Mouse (Mus musculus) liver, embryonic 14.5 days (tissue): Measurements from ENCODE around the gene Zfp629. TPM values are rescaled to one million over a fixed set of nuclear protein-coding genes. Genes with fewer than 3 reads are reported as not detected.

Experiments used
- ATAC-seq: fragments of 200-750 bp; cut with Nextera tagmentation; 2 replicates; pipeline ENCODE4 v1.8.0; 2017; ENCODE audit warnings: moderate number of reproducible peaks, mild to moderate bottlenecking, moderate library complexity; ENCODE audit not compliant: insufficient read depth
- DNase-seq, 3 experiments: peaks; one replicate each; pipeline ENCODE4 v3.0.0-alpha.2; 2012 to 2013; ENCODE audit warnings: low read depth in 3 of 3, low spot score in 3 of 3
- H3K27ac ChIP-seq: fragments of 300-500 bp; sonication (generic); 2 replicates; pipeline ENCODE4 v1.5.1; 2014; ENCODE audit warnings: moderate library complexity, mild to moderate bottlenecking, control low read depth, inconsistent platforms
- H3K27me3 ChIP-seq: fragments of 300-500 bp; sonication (generic); 2 replicates; pipeline ENCODE4 v1.6.1; 2014; ENCODE audit warnings: mild to moderate bottlenecking, low read length, moderate library complexity; ENCODE audit not compliant: control insufficient read depth, insufficient read depth
- H3K36me3 ChIP-seq: fragments of 300-500 bp; sonication (generic); replicated peaks from 2 replicates; pipeline ENCODE4 v1.6.1; 2014; ENCODE audit warnings: low read depth; ENCODE audit not compliant: control insufficient read depth, insufficient read depth
- H3K4me1 ChIP-seq, 2 experiments: fragments of 200-500 bp in 1 of 2; fragments of 300-500 bp in 1 of 2; sonication (generic) in 1 of 2; replicated peaks; 2 replicates each; pipeline ENCODE4 v1.6.1; 2012 to 2014; ENCODE audit warnings: antibody characterized with exemption in 1 of 2, inconsistent platforms in 1 of 2, low read length in 1 of 2; ENCODE audit not compliant: control insufficient read depth in 2 of 2, insufficient read depth in 2 of 2
- H3K4me2 ChIP-seq: fragments of 300-500 bp; sonication (generic); 2 replicates; pipeline ENCODE4 v1.6.1; 2014; ENCODE audit warnings: low read depth, mild to moderate bottlenecking, control low read depth, moderate library complexity
- H3K4me3 ChIP-seq, 2 experiments: fragments of 200-500 bp in 1 of 2; fragments of 300-500 bp in 1 of 2; sonication (generic) in 1 of 2; 2 replicates each; pipeline ENCODE4 v1.5.1; 2012 to 2014; ENCODE audit warnings: low read depth in 2 of 2, low read length in 2 of 2, mild to moderate bottlenecking in 2 of 2, control low read depth in 1 of 2, inconsistent platforms in 1 of 2, moderate library complexity in 1 of 2; ENCODE audit not compliant: insufficient read depth in 1 of 2
- H3K9ac ChIP-seq: fragments of 300-500 bp; sonication (generic); replicated peaks from 2 replicates; pipeline ENCODE4 v1.6.1; 2014; ENCODE audit warnings: mild to moderate bottlenecking, control low read depth, moderate library complexity
- H3K9me3 ChIP-seq: fragments of 300-500 bp; sonication (generic); 2 replicates; pipeline ENCODE4 v1.6.1; 2016; ENCODE audit warnings: low read length, mixed read lengths; ENCODE audit not compliant: control insufficient read depth
- CTCF ChIP-seq: IDR thresholded peaks from 2 replicates; pipeline ENCODE4 v1.5.1; 2016; ENCODE audit warnings: antibody characterized with exemption, low read depth, control low read depth
- EP300 ChIP-seq: IDR thresholded peaks from 2 replicates; pipeline ENCODE4 v1.6.1; 2016; ENCODE audit warnings: antibody characterized with exemption, low read depth
- WGBS: fragments of 180-500 bp; shearing (Covaris S2); extraction: QIAGEN DNeasy Blood & Tissue Kit; methylation state at CpG from one replicate; pipeline ENCODE4 v1.1.7; 2014; ENCODE audit not compliant: insufficient replicate concordance; 5-methylcytosine and 5-hydroxymethylcytosine counted together
- polyA plus RNA-seq, 2 experiments: library from polyadenylated mRNA; depleted of rRNA in 1 of 2; stranded (reverse) in 1 of 2; unstranded in 1 of 2; fragments of >200 nt; fragmentation: Nextera tagmentation in 1 of 2; extraction: Ambion mirVana in 1 of 2; gene quantifications; 2 replicates each; pipeline versions ENCODE4 v1.2.1 to v1.2.3; 2012 to 2014

The Zfp629 gene
- polyA plus RNA-seq, 2 experiments = 1.4 to 1.9 TPM

GRCm38 (mm10) chr7:127611011-127611410 is 4.6 kb downstream of the Zfp629 start:
- peaks cover 0 to 4% of the 10 kb centered on the region in 2 experiments; a peak in 1 of 4 replicates for H3K4me1 ChIP-seq
- H3K4me2 ChIP-seq = no peak overlapping the region
- TF ChIP-seq EP300 (no peak), CTCF (no peak)
- H3K27ac ChIP-seq = no peak overlapping the region
- H3K9ac ChIP-seq = no peak overlapping the region
- H3K27me3 ChIP-seq = no peaks in the 10 kb centered on the region
- H3K36me3 ChIP-seq = no peaks in the 10 kb centered on the region; the same call in 1 of the 2 replicates
- DNase-seq (no peak), ATAC-seq (no peak)
- no peaks in the 10 kb centered on the region for H3K9me3 ChIP-seq
- WGBS = 92% methylated on average over 29 of the region's 29 CpGs
- H3K4me3 ChIP-seq = no peak overlapping the region

DNA sequence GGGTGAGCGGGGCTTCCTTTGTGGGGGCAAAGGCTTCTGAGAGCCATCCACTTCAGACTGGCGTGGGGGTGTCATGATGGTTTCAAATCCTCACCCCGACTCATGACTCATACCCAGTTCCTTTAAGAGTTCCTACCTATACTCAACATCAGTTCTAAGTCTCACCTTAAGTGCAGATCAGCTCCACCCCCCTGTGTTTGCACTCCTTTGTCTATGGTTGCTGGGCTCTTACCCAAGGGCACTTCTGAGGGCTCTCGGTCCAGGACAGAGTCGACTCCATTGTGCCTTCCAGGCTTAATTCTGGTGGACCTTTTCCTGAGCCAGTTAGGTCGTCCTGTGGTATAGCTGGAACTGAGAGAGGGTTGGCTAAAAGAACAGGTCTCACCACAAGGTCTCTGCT is 8.4 kb downstream of the Zfp629 start:
- DNase-seq (no peak), ATAC-seq (no peak)
- Histone ChIP-seq H3K4me1 (no peaks in the 10 kb centered on the region), H3K27ac (no peak overlapping the region), H3K4me3 (no peak overlapping the region), H3K9ac (no peak overlapping the region), H3K36me3 (peaks cover 11% of the 10 kb centered on the region), H3K9me3 (no peaks in the 10 kb centered on the region), H3K4me2 (no peak overlapping the region), H3K27me3 (no peaks in the 10 kb centered on the region)
- TF ChIP-seq CTCF (no peak), EP300 (no peak)
- 63% methylated on average over 6 of the region's 6 CpGs for WGBS

GRCm38 (mm10) chr7:127604256-127604655 is 11.3 kb downstream of the Zfp629 start:
- H3K4me1 ChIP-seq = no peaks in the 10 kb centered on the region
- H3K27ac ChIP-seq = no peak overlapping the region
- DNase-seq = no peak
- peak; percentile 22; the same call in 1 of the 2 replicates for ATAC-seq
- H3K27me3 ChIP-seq = no peaks in the 10 kb centered on the region
- H3K4me2 ChIP-seq = no peak overlapping the region
- WGBS = 78% methylated on average over 10 of the region's 10 CpGs
- H3K9ac ChIP-seq = no peak overlapping the region
- TF ChIP-seq EP300 (no peak), CTCF (no peak)
- H3K9me3 ChIP-seq = no peaks in the 10 kb centered on the region
- peaks cover 22% of the 10 kb centered on the region for H3K36me3 ChIP-seq
- H3K4me3 ChIP-seq = no peak overlapping the region

- Histone ChIP-seq H3K36me3 (peaks cover 33% of the 10 kb centered on the region), H3K4me2 (no peak overlapping the region), H3K4me1 (no peaks in the 10 kb centered on the region), H3K9me3 (no peaks in the 10 kb centered on the region), H3K4me3 (no peak overlapping the region), H3K9ac (no peak overlapping the region), H3K27me3 (no peaks in the 10 kb centered on the region), H3K27ac (no peak overlapping the region)
- no peak for ATAC-seq
- WGBS = 83% methylated on average over 2 of the region's 2 CpGs
- no peak for DNase-seq
- no peak for TF ChIP-seq EP300
- no peak for TF ChIP-seq CTCF
Measured at GRCm38 (mm10) chr7:127602903-127603302, 12.7 kb downstream of the Zfp629 start.

DNA sequence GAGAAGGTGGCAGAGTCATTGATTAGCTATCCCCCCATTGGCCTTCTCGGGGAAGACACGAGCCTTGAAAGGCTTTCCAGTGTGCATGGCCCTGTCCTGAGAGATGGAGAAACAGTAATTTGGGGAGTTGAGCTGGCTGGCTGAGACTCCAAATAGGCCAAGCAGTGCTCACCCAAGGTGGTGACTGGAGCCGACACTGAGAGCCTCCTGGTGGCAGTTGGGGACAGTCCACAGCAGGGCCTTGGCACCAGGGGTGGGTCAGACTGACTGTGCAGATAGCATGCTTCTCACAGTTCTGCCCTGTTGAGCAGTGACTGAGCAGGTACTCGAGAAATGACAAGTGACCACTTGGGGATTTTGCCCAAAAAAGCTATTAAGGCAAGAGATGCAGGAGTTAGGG is 13.9 kb downstream of the Zfp629 start:
- Histone ChIP-seq H3K4me1 (no peaks in the 10 kb centered on the region), H3K4me2 (no peak overlapping the region), H3K9ac (no peak overlapping the region), H3K4me3 (no peak overlapping the region), H3K36me3 (peaks cover 44% of the 10 kb centered on the region), H3K27ac (no peak overlapping the region), H3K27me3 (no peaks in the 10 kb centered on the region), H3K9me3 (no peaks in the 10 kb centered on the region)
- 80% methylated on average over 4 of the region's 4 CpGs for WGBS
- DNase-seq (no peak), ATAC-seq (no peak)
- TF ChIP-seq CTCF = peak; percentile 38; the same call in 1 of the 2 replicates
- TF ChIP-seq EP300 = no peak
